Mouse (Mus musculus) erythroblast, embryonic 14.5 days (primary cell): Measurements from ENCODE around the gene Acsbg1. TPM values are rescaled to one million over a fixed set of nuclear protein-coding genes. Genes with fewer than 3 reads are reported as not detected.

Source experiments
- H3K27me3 ChIP-seq: 2 replicates; pipeline ENCODE4 v1.6.1; 2012; ENCODE audit warnings: inconsistent platforms; ENCODE audit not compliant: control insufficient read depth
- H3K36me3 ChIP-seq: 2 replicates; pipeline ENCODE4 v1.6.1; 2012; ENCODE audit warnings: mild to moderate bottlenecking, inconsistent platforms; ENCODE audit not compliant: control insufficient read depth
- H3K4me1 ChIP-seq: 2 replicates; pipeline ENCODE4 v1.6.1; 2012; ENCODE audit warnings: inconsistent platforms; ENCODE audit not compliant: control insufficient read depth
- H3K4me3 ChIP-seq: replicated peaks from 2 replicates; pipeline ENCODE3; 2012; ENCODE audit warnings: moderate library complexity, mild to moderate bottlenecking, inconsistent platforms
- H3K9me3 ChIP-seq: 2 replicates; pipeline ENCODE4 v1.6.1; 2012; ENCODE audit warnings: low read length, inconsistent platforms, mixed read lengths; ENCODE audit not compliant: control insufficient read depth
- GATA1 ChIP-seq: IDR thresholded peaks from 2 replicates; pipeline ENCODE4 v1.6.1; 2012; ENCODE audit warnings: low read length, inconsistent platforms, mixed read lengths
- TAL1 ChIP-seq: IDR thresholded peaks from 3 replicates; pipeline ENCODE4 v1.6.1; 2012; ENCODE audit warnings: low read length, inconsistent platforms, mixed read lengths
- polyA plus RNA-seq: library from polyadenylated mRNA; stranded (reverse); fragments of >175 nt; gene quantifications from 2 replicates; pipeline ENCODE4 v1.2.3, GENCODE M21; 2012

The Acsbg1 gene
- not detected in 2 replicates for polyA plus RNA-seq

- Histone ChIP-seq H3K27me3 (no peaks in the 10 kb centered on the region), H3K9me3 (no peaks in the 10 kb centered on the region; the same call in 1 of the 2 replicates), H3K4me3 (no peak within 1 kb of the TSS), H3K4me1 (no peaks in the 10 kb centered on the region), H3K36me3 (no peaks in the 10 kb centered on the region)
- TF ChIP-seq GATA1, result no peak
Observed at GRCm38 (mm10) chr9:54661605-54662377, at the start of gene Acsbg1. Acsbg1 (minus strand) TSS chr9:54661870.

GRCm38 (mm10) chr9:54708085-54708484 is 46.4 kb upstream of the Acsbg1 start:
- no peak for TF ChIP-seq GATA1
- no peak for TF ChIP-seq TAL1
- Histone ChIP-seq H3K9me3 (no peaks in the 10 kb centered on the region), H3K27me3 (no peaks in the 10 kb centered on the region), H3K36me3 (peaks cover 96% of the 10 kb centered on the region), H3K4me3 (no peak overlapping the region), H3K4me1 (peaks cover 51% of the 10 kb centered on the region)

GRCm38 (mm10) chr9:54707288-54707999 is 45.8 kb upstream of the Acsbg1 start:
- Histone ChIP-seq H3K4me3 (no peak overlapping the region), H3K4me1 (peaks cover 58% of the 10 kb centered on the region), H3K36me3 (peaks cover 96% of the 10 kb centered on the region), H3K9me3 (no peaks in the 10 kb centered on the region), H3K27me3 (no peaks in the 10 kb centered on the region)
- no peak for TF ChIP-seq GATA1
- no peak for TF ChIP-seq TAL1

GRCm38 (mm10) chr9:54705561-54705960 is 43.9 kb upstream of the Acsbg1 start:
- peaks cover 9% of the 10 kb centered on the region for H3K27me3 ChIP-seq
- H3K9me3 ChIP-seq, result no peaks in the 10 kb centered on the region

GRCm38 (mm10) chr9:54704361-54704760 is 42.7 kb upstream of the Acsbg1 start:
- Histone ChIP-seq H3K36me3 (peaks cover 88% of the 10 kb centered on the region), H3K4me3 (peak overlapping the region; percentile 88), H3K9me3 (no peaks in the 10 kb centered on the region), H3K4me1 (peaks cover 85% of the 10 kb centered on the region), H3K27me3 (peaks cover 21% of the 10 kb centered on the region)
- TF ChIP-seq TAL1 (peak; percentile 70), GATA1 (peak; percentile 73)

More at GRCm38 (mm10) chr9:54705561-54705960, 43.9 kb upstream of the Acsbg1 start:
- peaks cover 77% of the 10 kb centered on the region for H3K4me1 ChIP-seq
- TF ChIP-seq GATA1 (no peak), TAL1 (no peak)
- peak overlapping the region; percentile 4 for H3K4me3 ChIP-seq
- H3K36me3 ChIP-seq, result peaks cover 96% of the 10 kb centered on the region

GRCm38 (mm10) chr9:54702581-54702980 is 40.9 kb upstream of the Acsbg1 start:
- H3K27me3 ChIP-seq, result peaks cover 29% of the 10 kb centered on the region
- H3K4me3 ChIP-seq, result peak overlapping the region; percentile 88
- TF ChIP-seq TAL1 (no peak), GATA1 (no peak)
- peaks cover 91% of the 10 kb centered on the region for H3K4me1 ChIP-seq
- H3K9me3 ChIP-seq, result no peaks in the 10 kb centered on the region
- H3K36me3 ChIP-seq, result peaks cover 71% of the 10 kb centered on the region

GRCm38 (mm10) chr9:54700746-54701145 is 39.1 kb upstream of the Acsbg1 start:
- H3K9me3 ChIP-seq, result peaks cover 4% of the 10 kb centered on the region; the same call in 1 of the 2 replicates
- TF ChIP-seq TAL1 (no peak), GATA1 (no peak)
- H3K36me3 ChIP-seq, result peaks cover 58% of the 10 kb centered on the region
- peaks cover 32% of the 10 kb centered on the region for H3K27me3 ChIP-seq
- peak overlapping the region; percentile 88 for H3K4me3 ChIP-seq
- H3K4me1 ChIP-seq, result peaks cover 94% of the 10 kb centered on the region

GRCm38 (mm10) chr9:54700174-54700475 is 38.5 kb upstream of the Acsbg1 start:
- TF ChIP-seq GATA1 (no peak), TAL1 (no peak)
- Histone ChIP-seq H3K27me3 (peaks cover 37% of the 10 kb centered on the region), H3K4me1 (peaks cover 94% of the 10 kb centered on the region), H3K9me3 (peaks cover 4% of the 10 kb centered on the region; the same call in 1 of the 2 replicates), H3K36me3 (peaks cover 51% of the 10 kb centered on the region), H3K4me3 (peak overlapping the region; percentile 88)
